Mouse (Mus musculus) cortical plate, adult 2 months (tissue): ENCODE results near the gene Rpl36-ps4. TPM values are rescaled to one million over a fixed set of nuclear protein-coding genes. Genes with fewer than 3 reads are reported as not detected.
A peak's percentile ranks its signal among the peaks of the same experiment; 100 is the strongest.
"Not testable (repeated sequence)": the region's sequence is repeated elsewhere in the genome, so short reads cannot be mapped to it uniquely, and the experiment has no call there.

ENCODE experiments used
- H3K27ac ChIP-seq: fragments of 200-500 bp; 2 replicates; pipeline ENCODE4 v1.5.1; 2012; ENCODE audit warnings: low read length, control low read depth, inconsistent platforms; ENCODE audit not compliant: insufficient read depth
- H3K4me1 ChIP-seq: fragments of 200-500 bp; 2 replicates; pipeline ENCODE4 v1.6.1; 2011; ENCODE audit warnings: low read length; ENCODE audit not compliant: control insufficient read depth, insufficient read depth
- H3K4me3 ChIP-seq: fragments of 200-500 bp; 2 replicates; pipeline ENCODE4 v1.5.1; 2011; ENCODE audit warnings: mild to moderate bottlenecking, low read length, control low read depth; ENCODE audit not compliant: insufficient read depth
- CTCF ChIP-seq: fragments of 200-500 bp; IDR thresholded peaks from 2 replicates; pipeline ENCODE4 v1.5.1; 2011; ENCODE audit warnings: mild to moderate bottlenecking, control low read depth, low read length; ENCODE audit not compliant: insufficient read depth; ENCODE audit errors: extremely low read depth
- POLR2A ChIP-seq: fragments of 200-500 bp; IDR thresholded peaks from 2 replicates; pipeline ENCODE4 v1.6.1; 2011; ENCODE audit warnings: mild to moderate bottlenecking, low read length, control low read depth; ENCODE audit not compliant: insufficient read depth; ENCODE audit errors: extremely low read depth
- polyA plus RNA-seq: library from polyadenylated mRNA; depleted of rRNA; stranded (reverse); fragments of >200 nt; gene quantifications from 2 replicates; pipeline ENCODE4 v1.2.3, GENCODE M21; 2012

The Rpl36-ps4 gene
- polyA plus RNA-seq, 1 experiment, result not detected

GRCm38 (mm10) chr17:87934326-87934725 lies 13.5 kb downstream of the Rpl36-ps4 start:
- Histone ChIP-seq H3K27ac (no peak overlapping the region), H3K4me3 (no peak overlapping the region), H3K4me1 (no peaks in the 10 kb centered on the region)
- TF ChIP-seq CTCF (no peak), POLR2A (no peak)

- no peaks in the 10 kb centered on the region for H3K4me1 ChIP-seq
- no peak overlapping the region for H3K27ac ChIP-seq
- TF ChIP-seq POLR2A, result no peak
- TF ChIP-seq CTCF, result no peak
- H3K4me3 ChIP-seq, result no peak overlapping the region
Measured at GRCm38 (mm10) chr17:87934736-87935135, 14.0 kb downstream of the Rpl36-ps4 start.

GRCm38 (mm10) chr17:87936156-87936555 lies 15.4 kb downstream of the Rpl36-ps4 start:
- H3K4me3 ChIP-seq, result no peak overlapping the region
- no peaks in the 10 kb centered on the region for H3K4me1 ChIP-seq
- TF ChIP-seq POLR2A (no peak), CTCF (no peak)
- no peak overlapping the region for H3K27ac ChIP-seq

GRCm38 (mm10) chr17:87948965-87949584 lies 28.3 kb downstream of the Rpl36-ps4 start:
- no peak overlapping the region for H3K27ac ChIP-seq
- no peaks in the 10 kb centered on the region for H3K4me1 ChIP-seq
- TF ChIP-seq POLR2A, result no peak
- peak; percentile 97 for TF ChIP-seq CTCF
- no peak overlapping the region for H3K4me3 ChIP-seq

GRCm38 (mm10) chr17:87954618-87955124 lies 33.9 kb downstream of the Rpl36-ps4 start:
- H3K27ac ChIP-seq, H3K4me3 ChIP-seq, H3K4me1 ChIP-seq: not testable (repeated sequence)

- no peak overlapping the region for H3K27ac ChIP-seq
- no peak overlapping the region for H3K4me3 ChIP-seq
- no peaks in the 10 kb centered on the region for H3K4me1 ChIP-seq
- no peak for TF ChIP-seq POLR2A
- no peak for TF ChIP-seq CTCF
Measured at GRCm38 (mm10) chr17:87957096-87957840, 36.5 kb downstream of the Rpl36-ps4 start.

GRCm38 (mm10) chr17:87958283-87958682 lies 37.5 kb downstream of the Rpl36-ps4 start:
- H3K4me3 ChIP-seq, result no peak overlapping the region
- no peaks in the 10 kb centered on the region for H3K4me1 ChIP-seq
- H3K27ac ChIP-seq, result no peak overlapping the region
- TF ChIP-seq CTCF (no peak), POLR2A (no peak)

- not testable (repeated sequence) for H3K4me3 ChIP-seq
Measured at GRCm38 (mm10) chr17:87959406-87959805, 38.6 kb downstream of the Rpl36-ps4 start.

GRCm38 (mm10) chr17:87959931-87960330 lies 39.2 kb downstream of the Rpl36-ps4 start:
- H3K4me1 ChIP-seq, H3K27ac ChIP-seq, H3K4me3 ChIP-seq: not testable (repeated sequence)

More at GRCm38 (mm10) chr17:87959406-87959805, 38.6 kb downstream of the Rpl36-ps4 start:
- not testable (repeated sequence) for H3K4me1 ChIP-seq, H3K27ac ChIP-seq
